Mouse (Mus musculus): Measurements from ENCODE around the gene Ykt6. TPM values are rescaled to one million over a fixed set of nuclear protein-coding genes. Genes with fewer than 3 reads are reported as not detected.
"Not testable (repeated sequence)": the region's sequence is repeated elsewhere in the genome, so short reads cannot be mapped to it uniquely, and the experiment has no call there.

Ykt6 gene
- total and polyA plus RNA-seq, 3 experiments = 46.3 to 62.2 (median 53.4) TPM

DNA sequence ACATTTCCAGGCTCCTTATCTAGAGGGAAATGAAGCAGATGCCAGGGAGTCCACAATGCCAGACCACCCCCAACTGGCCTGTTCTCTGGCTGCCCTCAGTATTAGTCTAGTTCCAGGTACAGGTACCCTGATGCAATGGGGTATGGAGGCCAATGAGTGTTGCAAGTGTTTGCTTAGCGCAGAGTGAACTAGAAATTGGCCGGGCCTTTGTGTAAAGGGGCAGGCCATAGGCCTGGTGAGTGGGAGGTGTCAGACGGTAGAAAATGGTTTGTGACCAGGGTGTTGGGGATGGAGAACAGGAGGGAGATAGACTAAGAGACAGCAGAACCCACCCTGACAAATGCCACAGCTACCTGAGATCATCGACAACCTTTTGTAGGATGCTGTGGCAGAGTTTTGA lies 35.9 kb upstream of the Ykt6 start:
- Histone ChIP-seq H3K4me1 (ENCODE audit: control insufficient read depth, insufficient read depth, low read length) (peaks cover 4% of the 10 kb centered on the region; the same call in 1 of the 2 replicates), H3K4me3 (no peak overlapping the region), H3K27ac (no peak overlapping the region), H3K27me3 (ENCODE audit: control insufficient read depth, insufficient read depth, low read length) (no peaks in the 10 kb centered on the region), H3K79me2 (replicated peaks; ENCODE audit: control insufficient read depth, insufficient read depth, low read length) (no peaks in the 10 kb centered on the region), H3K36me3 (ENCODE audit: control insufficient read depth, insufficient read depth, low read length) (no peaks in the 10 kb centered on the region), H3K9ac (ENCODE audit: low read depth, low read length) (no peak overlapping the region)
- intact Hi-C loops (cut with DNase I) = no loop called here
- DNase-seq = no peak
- TF ChIP-seq POLR2A (IDR thresholded peaks at IDR 0.05; ENCODE audit: insufficient read depth, low read depth, low read length) (no peak), EP300 (IDR thresholded peaks at IDR 0.05; ENCODE audit: insufficient read depth, low read depth, low read length) (no peak), CTCF (IDR thresholded peaks at IDR 0.05) (no peak)
- 97% methylated on average over 4 of the region's 4 CpGs for WGBS

- TF ChIP-seq CTCF (IDR thresholded peaks at IDR 0.05) = no peak
These were observed 35.1 kb upstream of the Ykt6 start for GRCm38 (mm10) chr11:5920323-5920960.

GRCm38 (mm10) chr11:5924699-5925098 lies 30.8 kb upstream of the Ykt6 start:
- 71% methylated on average over 8 of the region's 8 CpGs for WGBS
- no peak for DNase-seq
- H3K9ac ChIP-seq (ENCODE audit: low read depth, low read length) = no peak overlapping the region
- no peaks in the 10 kb centered on the region for H3K27me3 ChIP-seq (ENCODE audit: control insufficient read depth, insufficient read depth, low read length)
- H3K4me3 ChIP-seq = no peak overlapping the region
- no peaks in the 10 kb centered on the region for H3K4me1 ChIP-seq (ENCODE audit: control insufficient read depth, insufficient read depth, low read length)
- no peaks in the 10 kb centered on the region for H3K36me3 ChIP-seq (ENCODE audit: control insufficient read depth, insufficient read depth, low read length)
- intact Hi-C loops (cut with DNase I) = no loop called here
- no peak for TF ChIP-seq EP300 (IDR thresholded peaks at IDR 0.05; ENCODE audit: insufficient read depth, low read depth, low read length)
- no peak for TF ChIP-seq POLR2A (IDR thresholded peaks at IDR 0.05; ENCODE audit: insufficient read depth, low read depth, low read length)
- TF ChIP-seq CTCF (IDR thresholded peaks at IDR 0.05) = no peak
- no peak overlapping the region for H3K27ac ChIP-seq
- H3K79me2 ChIP-seq (replicated peaks; ENCODE audit: control insufficient read depth, insufficient read depth, low read length) = no peaks in the 10 kb centered on the region

More at GRCm38 (mm10) chr11:5920323-5920960, 35.1 kb upstream of the Ykt6 start:
- H3K79me2 ChIP-seq (replicated peaks; ENCODE audit: control insufficient read depth, insufficient read depth, low read length) = no peaks in the 10 kb centered on the region
- DNase-seq = no peak
- H3K9ac ChIP-seq (ENCODE audit: low read depth, low read length) = no peak overlapping the region
- intact Hi-C loops (cut with DNase I) = no loop called here
- H3K36me3 ChIP-seq (ENCODE audit: control insufficient read depth, insufficient read depth, low read length) = no peaks in the 10 kb centered on the region
- H3K4me3 ChIP-seq = no peak overlapping the region
- H3K27ac ChIP-seq = no peak overlapping the region
- no peaks in the 10 kb centered on the region for H3K27me3 ChIP-seq (ENCODE audit: control insufficient read depth, insufficient read depth, low read length)
- peaks cover under 1% of the 10 kb centered on the region; the same call in 1 of the 2 replicates for H3K4me1 ChIP-seq (ENCODE audit: control insufficient read depth, insufficient read depth, low read length)
- 54% methylated on average over 16 of the region's 17 CpGs for WGBS

DNA sequence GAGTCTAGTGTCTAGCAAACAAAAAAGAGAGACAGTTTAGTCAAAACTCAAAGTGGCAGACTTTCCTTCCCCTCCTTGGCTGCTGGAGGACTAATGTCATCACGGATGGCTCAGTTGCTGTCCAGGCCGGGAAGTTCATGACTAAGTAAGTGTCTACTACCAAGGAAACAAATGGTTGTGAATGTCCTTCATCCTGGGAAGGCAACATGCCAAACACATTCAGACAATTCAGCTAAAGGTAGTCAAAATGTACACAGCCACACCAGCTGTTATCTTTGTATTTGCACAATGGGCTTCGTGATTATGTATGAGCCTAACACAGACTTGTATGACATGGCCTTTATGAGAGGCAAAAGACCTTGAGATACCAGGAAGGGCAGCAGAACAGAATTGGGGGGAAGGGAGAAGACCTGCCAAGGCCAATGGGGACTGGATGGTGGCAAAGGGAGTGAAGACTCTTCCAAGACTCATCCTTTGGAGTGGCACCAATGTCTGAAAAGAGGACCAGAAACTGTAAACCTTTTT lies 28.7 kb upstream of the Ykt6 start:
- DNase-seq = no peak
- Histone ChIP-seq H3K27me3 (ENCODE audit: control insufficient read depth, insufficient read depth, low read length) (no peaks in the 10 kb centered on the region), H3K79me2 (replicated peaks; ENCODE audit: control insufficient read depth, insufficient read depth, low read length) (no peaks in the 10 kb centered on the region), H3K9ac (ENCODE audit: low read depth, low read length) (no peak overlapping the region), H3K27ac (no peak overlapping the region), H3K4me1 (ENCODE audit: control insufficient read depth, insufficient read depth, low read length) (no peaks in the 10 kb centered on the region), H3K36me3 (ENCODE audit: control insufficient read depth, insufficient read depth, low read length) (no peaks in the 10 kb centered on the region), H3K4me3 (no peak overlapping the region)
- intact Hi-C loops (cut with DNase I) = no loop called here
- 79% methylated on average over 3 of the region's 3 CpGs for WGBS
- TF ChIP-seq POLR2A (IDR thresholded peaks at IDR 0.05; ENCODE audit: insufficient read depth, low read depth, low read length) (no peak), EP300 (IDR thresholded peaks at IDR 0.05; ENCODE audit: insufficient read depth, low read depth, low read length) (no peak), CTCF (IDR thresholded peaks at IDR 0.05) (no peak)

GRCm38 (mm10) chr11:5930578-5930977 lies 24.9 kb upstream of the Ykt6 start:
- WGBS = 80% methylated on average over 1 of the region's 1 CpGs
- Histone ChIP-seq H3K4me1 (ENCODE audit: control insufficient read depth, insufficient read depth, low read length) (no peaks in the 10 kb centered on the region), H3K79me2 (replicated peaks; ENCODE audit: control insufficient read depth, insufficient read depth, low read length) (no peaks in the 10 kb centered on the region), H3K27me3 (ENCODE audit: control insufficient read depth, insufficient read depth, low read length) (no peaks in the 10 kb centered on the region), H3K36me3 (ENCODE audit: control insufficient read depth, insufficient read depth, low read length) (no peaks in the 10 kb centered on the region), H3K27ac (no peak overlapping the region), H3K9ac (ENCODE audit: low read depth, low read length) (no peak overlapping the region), H3K4me3 (no peak overlapping the region)
- intact Hi-C loops (cut with DNase I) = no loop called here
- TF ChIP-seq POLR2A (IDR thresholded peaks at IDR 0.05; ENCODE audit: insufficient read depth, low read depth, low read length) (no peak), EP300 (IDR thresholded peaks at IDR 0.05; ENCODE audit: insufficient read depth, low read depth, low read length) (no peak), CTCF (IDR thresholded peaks at IDR 0.05) (no peak)
- DNase-seq = no peak

- 91% methylated on average over 6 of the region's 6 CpGs for WGBS
- H3K27ac ChIP-seq; H3K9ac ChIP-seq (ENCODE audit: low read depth, low read length); H3K4me1 ChIP-seq (ENCODE audit: control insufficient read depth, insufficient read depth, low read length); H3K79me2 ChIP-seq (replicated peaks; ENCODE audit: control insufficient read depth, insufficient read depth, low read length); H3K4me3 ChIP-seq; H3K36me3 ChIP-seq (ENCODE audit: control insufficient read depth, insufficient read depth, low read length); DNase-seq; H3K27me3 ChIP-seq (ENCODE audit: control insufficient read depth, insufficient read depth, low read length); intact Hi-C loops (cut with DNase I): not testable (repeated sequence)
- TF ChIP-seq CTCF (IDR thresholded peaks at IDR 0.05) = 0 out of 2 replicates have a peak, but pooled peaks have one; percentile 19
These were observed 23.5 kb upstream of the Ykt6 start for GRCm38 (mm10) chr11:5931947-5932346.

DNA sequence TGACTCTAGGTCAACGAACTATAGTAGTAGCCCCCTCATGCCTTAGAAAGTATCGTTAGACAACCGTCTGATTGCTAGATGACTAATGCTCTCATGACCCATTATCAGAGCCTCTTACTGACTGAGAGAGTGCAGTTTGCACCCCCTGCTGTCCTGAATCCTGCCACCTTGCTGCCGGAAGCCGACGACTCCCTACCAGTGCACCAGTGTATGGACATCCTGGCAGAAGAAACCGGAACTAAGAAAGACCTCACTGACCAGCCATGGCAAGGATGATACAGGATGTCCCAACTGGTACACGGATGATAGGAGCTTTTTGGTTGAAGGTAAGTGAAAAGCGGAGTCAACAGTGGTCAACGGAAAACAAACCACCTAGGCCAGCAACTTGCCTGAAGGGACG lies 21.0 kb upstream of the Ykt6 start:
- H3K27me3 ChIP-seq (ENCODE audit: control insufficient read depth, insufficient read depth, low read length); H3K79me2 ChIP-seq (replicated peaks; ENCODE audit: control insufficient read depth, insufficient read depth, low read length); H3K9ac ChIP-seq (ENCODE audit: low read depth, low read length); H3K36me3 ChIP-seq (ENCODE audit: control insufficient read depth, insufficient read depth, low read length); DNase-seq; intact Hi-C loops (cut with DNase I); H3K4me3 ChIP-seq; H3K4me1 ChIP-seq (ENCODE audit: control insufficient read depth, insufficient read depth, low read length); H3K27ac ChIP-seq: not testable (repeated sequence)
- WGBS = 92% methylated on average over 11 of the region's 11 CpGs
